Mouse (Mus musculus): ENCODE results near the gene Rfc1.
"Not testable (repeated sequence)": the region's sequence is repeated elsewhere in the genome, so short reads cannot be mapped to it uniquely, and the experiment has no call there.

Gene Rfc1

GRCm38 (mm10) chr5:65299623-65300022, 35.8 kb downstream of the Rfc1 start:
- not testable (repeated sequence) for DNase-seq (ENCODE audit: low spot score in 2 of 2)

DNA sequence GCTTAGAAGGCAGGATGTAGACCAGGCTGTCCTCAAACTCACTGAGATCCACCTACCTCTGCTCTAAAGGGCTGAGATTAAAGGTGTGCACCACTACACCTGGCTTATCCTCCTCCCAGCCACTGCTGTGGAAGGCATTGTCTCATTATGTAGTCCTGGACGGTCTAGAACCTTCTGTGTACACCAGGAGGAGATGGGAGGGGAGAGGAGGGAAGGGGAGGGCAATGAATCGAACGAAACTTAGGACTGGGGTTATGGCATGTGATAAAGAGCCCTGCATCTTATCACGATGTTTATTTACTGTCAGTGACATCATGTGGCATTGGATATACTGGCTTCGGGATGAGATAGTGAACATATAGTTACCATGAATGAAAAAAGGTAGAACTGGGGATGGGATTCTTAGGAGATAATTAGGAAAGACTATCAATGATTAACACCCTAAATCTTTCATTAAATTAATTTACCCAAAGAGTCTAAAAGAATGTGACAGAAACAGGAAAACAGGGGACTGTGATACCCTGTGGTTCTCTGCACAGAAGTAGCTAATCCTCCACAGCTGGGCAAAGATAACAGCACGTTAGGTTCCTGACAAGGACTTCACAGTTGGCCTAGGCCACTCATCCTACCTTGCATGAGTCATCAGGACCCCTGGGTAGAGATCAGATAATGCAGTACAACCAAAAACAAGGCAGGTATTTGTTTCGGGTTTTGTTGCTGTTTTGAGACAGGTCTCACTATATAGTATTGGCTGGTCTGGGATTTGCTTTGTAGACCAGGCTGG, 37.1 kb downstream of the Rfc1 start:
- DNase-seq (ENCODE audit: low spot score in 2 of 2): no peak

DNA sequence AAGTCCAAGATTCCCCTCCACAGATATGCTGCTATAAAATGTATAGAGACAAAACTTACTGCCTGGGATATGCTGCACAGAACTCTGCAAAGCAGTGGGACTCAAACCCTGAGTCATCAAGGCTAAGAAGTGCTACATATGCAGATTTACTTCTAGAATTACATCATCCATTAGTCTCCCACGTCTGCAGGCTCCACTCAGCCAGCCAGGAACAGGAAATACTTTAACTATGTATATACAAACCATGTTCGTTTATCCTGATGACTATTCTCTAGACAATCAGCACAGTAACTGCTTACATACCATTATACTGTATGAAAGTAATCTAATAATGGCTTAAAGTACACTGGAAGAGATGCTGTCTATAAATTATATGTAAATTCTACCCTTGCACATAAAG, 41.2 kb downstream of the Rfc1 start:
- DNase-seq (ENCODE audit: low spot score in 2 of 2): no peak

DNA sequence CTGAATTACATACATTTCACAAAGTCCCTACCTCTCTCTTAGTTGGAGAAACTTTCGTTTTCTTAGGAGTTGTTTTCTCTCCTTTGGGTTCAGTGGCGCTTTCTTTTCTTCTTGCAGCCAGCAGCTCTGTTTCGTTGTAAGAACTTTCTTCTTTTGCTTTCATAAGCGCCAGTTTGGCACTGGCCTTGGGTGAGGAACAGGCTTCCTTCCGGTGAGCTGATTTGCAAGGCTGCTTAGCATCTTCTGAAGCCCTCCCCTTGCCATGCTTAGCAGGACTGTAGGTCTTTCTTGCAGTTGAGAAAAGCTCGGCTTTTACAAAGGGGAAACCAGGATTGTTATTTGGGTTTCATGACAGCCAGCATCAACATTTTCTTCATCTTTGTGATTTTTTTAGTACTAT, 41.8 kb downstream of the Rfc1 start:
- no peak for DNase-seq (ENCODE audit: low spot score in 2 of 2)

GRCm38 (mm10) chr5:65289009-65289408, 46.5 kb downstream of the Rfc1 start:
- not testable (repeated sequence) for DNase-seq (ENCODE audit: low spot score in 2 of 2)

DNA sequence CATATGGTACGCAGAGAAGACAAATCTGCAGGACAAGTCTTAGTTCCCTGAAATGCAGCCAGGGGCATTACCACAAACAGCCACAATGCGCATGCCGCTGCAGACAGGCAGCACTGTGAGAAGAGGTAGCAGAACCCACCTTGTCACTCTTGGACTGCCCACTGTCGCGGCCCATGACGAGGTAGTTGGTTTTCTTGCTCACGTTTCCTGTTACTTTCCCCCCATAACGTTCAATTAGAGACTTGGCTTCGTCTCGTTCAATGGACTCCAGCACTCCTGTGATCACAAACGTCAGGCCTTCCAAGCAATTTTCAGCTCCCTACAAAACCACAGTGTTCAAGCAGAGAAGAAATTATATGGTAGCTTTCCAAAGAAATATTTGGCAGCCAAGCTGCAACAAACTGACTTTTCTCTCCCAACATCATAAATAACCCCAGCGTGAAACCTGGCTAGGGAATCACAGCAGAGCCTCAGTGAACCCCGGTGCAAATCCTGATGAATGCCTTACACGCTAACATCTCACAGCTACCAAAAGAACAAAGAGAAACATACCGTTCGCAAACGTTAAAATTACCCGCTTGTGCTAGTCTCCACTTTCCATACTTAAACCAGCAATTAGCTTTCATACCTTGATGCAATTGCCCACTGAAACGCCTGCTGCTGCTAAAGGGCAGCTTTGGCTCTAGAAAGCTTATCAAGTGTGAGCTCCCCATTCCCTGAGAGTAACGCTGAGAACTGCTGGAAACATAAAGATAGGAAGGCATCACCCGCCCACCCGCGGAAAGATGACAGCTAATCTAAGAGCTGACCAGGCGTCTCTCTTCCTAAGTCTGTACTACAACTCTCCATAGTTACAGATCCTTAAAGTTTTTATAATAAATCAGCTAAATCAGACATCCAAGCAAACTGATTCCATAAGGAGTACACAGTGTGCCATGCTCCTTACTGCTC, 47.4 kb downstream of the Rfc1 start:
- DNase-seq (ENCODE audit: low spot score in 2 of 2): no peak

DNA sequence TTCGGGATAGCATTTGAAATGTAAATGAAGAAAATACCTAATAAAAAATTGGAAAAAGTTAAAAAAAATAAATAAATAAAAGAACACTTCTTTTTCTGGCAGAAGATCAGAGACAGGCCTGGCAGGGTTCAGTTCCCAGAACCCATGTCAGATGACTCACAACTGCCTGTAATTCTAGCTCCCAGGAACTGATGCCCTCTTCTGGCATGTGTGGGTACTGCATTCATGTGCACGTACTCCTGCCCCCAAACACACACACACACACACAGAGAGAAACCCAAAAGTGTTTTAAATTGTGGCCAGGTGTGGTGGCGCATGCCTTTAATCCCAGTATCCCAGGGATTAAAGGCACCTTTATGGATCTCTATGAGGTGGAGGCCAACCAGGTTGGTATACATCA, 51.3 kb downstream of the Rfc1 start:
- no peak for DNase-seq (ENCODE audit: low spot score in 2 of 2)

DNA sequence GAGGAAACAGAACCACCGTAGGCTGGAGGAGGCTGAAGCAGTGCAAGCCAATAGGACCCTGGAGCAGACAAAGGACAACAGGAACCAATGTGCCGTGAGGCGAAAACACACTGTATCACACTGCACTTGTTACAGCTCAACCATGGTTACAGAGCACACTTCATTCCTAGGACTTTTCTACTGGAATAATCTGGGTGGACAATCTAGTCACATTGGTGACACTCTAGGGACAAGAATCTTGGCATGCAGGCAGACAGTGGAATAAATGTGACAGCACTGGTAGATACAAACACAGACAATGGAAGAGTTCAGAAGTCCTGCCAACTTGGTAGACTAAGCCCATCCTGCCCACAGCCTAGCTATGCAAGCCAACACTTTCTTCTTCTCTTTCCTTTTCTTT, 54.3 kb downstream of the Rfc1 start:
- DNase-seq (ENCODE audit: low spot score in 2 of 2): no peak

DNA sequence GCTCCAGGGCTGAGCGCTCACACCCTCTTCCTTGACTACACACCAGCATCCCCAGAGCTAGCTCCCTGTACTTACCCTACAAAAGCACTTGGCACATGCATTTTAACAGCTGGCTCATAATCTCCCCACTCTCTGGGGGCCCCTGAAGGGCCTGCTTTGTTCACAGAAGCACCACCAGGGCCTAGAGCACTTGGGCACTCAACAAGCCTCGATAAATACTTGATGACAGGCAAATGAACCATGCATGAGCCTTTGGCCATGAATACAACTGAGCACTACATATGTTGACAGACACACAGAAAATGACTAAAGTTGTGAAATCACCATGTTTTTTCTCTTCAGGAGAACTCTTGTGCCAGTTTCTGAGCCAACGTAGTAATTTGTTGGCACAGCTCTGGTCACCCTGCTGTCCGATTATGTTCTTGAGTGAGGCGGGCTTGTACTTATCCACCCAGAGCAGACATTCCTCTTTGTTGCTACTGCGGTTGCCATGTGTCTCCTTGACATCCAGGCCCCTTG, 56.3 kb downstream of the Rfc1 start:
- DNase-seq (ENCODE audit: low spot score in 2 of 2): no peak

- DNase-seq (ENCODE audit: low spot score in 2 of 2): no peak
Observed at GRCm38 (mm10) chr5:65273966-65274365, 61.5 kb downstream of the Rfc1 start.

DNA sequence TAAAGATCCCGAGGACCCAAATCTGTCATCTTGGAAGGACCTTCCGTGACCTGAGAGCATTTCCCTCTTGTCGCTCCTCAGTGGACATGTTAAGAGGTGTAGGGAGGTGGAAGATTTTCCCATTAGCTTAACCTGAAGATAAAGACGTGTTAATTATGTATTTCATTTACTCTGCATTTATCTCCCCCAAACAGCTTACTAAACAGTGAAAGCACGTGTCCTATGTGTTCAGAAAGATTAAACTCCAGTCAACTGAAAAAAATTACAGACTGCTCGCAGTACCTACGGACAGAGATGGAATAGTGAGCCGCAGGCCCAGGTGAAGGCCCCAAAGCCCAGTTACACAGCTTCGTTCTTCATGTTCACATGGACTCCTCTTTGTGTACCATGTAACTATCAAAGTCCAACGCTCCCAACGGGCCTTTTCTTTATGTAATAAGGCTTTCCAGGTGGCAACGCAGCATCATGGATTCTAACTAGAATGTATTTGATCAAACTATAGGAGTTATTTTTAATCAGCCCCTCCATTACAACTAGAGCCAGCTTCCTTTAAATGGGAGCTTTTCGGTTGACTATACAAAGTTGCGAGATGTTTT, 77.5 kb downstream of the Rfc1 start:
- DNase-seq (ENCODE audit: low spot score in 2 of 2): no peak

DNA sequence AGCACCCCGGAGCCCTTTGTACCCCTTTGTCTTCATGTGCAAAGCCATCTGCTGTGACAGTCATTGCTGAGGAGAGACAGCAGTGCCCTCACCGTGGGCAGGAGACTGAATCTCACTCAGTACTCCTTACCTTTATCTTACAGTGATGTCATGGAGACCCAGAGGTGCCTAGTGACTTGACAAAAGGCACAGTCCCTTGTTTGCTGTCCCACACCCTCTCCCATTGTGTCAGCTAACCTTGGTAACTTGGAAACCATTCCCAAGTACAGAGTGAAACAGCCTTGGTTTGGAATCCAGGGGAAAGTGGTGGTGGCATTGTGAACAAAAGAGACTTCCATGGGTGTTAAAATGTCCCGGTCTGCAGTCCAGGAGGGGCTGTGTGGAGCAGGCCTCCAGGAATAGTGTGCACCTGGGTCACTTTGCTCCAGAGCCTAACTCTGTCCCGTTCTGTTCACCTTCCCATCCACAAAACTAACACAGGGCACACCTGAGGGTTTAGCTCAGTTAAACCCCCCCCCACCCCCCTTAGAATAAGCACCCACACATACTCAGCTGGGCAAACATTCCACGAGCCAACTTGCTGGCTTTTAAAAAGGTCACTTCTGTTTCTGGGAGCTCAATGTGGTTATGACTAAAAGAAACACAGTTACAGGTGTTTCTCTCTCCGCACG, 85.2 kb downstream of the Rfc1 start:
- no peak for DNase-seq (ENCODE audit: low spot score in 2 of 2)

DNA sequence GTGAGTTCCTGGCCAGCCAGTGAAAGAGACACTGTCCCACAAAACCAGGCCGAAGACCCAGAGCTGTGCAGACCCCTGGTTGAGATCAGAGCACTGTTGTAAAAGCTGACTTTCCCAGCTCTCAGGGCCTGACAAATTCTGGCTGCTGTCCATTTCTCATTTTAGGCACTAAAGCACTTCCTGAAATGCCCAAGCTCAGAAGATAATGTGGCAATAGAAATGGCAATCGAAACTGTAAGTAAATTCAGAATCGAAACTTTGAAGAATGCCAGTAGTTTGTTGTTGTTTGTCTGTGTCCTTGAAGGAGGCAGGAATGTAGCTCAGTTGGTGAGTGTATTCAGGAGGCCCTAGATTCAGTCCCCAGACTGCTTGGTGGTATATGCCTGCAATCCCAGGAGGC, 88.2 kb downstream of the Rfc1 start:
- DNase-seq (ENCODE audit: low spot score in 2 of 2): no peak

DNA sequence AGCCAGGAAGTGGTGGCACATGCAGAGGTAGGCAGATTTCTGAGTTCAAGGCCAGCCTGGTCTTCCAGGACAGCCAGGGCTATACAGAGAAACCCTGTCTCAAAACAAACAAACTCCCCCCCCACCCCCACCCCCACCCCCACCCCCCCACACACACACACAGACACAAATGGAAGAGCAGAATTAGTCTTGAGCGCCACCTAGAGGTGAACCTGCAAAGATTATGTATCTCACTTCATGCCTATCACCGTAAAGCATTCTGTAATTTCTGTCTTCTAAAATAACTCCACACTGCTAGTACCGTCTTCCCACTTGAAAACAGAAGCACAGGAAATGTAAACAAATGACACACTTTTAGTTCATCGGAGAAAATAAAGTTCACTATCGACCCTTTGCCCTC, 92.7 kb downstream of the Rfc1 start:
- DNase-seq (ENCODE audit: low spot score in 2 of 2): no peak

DNA sequence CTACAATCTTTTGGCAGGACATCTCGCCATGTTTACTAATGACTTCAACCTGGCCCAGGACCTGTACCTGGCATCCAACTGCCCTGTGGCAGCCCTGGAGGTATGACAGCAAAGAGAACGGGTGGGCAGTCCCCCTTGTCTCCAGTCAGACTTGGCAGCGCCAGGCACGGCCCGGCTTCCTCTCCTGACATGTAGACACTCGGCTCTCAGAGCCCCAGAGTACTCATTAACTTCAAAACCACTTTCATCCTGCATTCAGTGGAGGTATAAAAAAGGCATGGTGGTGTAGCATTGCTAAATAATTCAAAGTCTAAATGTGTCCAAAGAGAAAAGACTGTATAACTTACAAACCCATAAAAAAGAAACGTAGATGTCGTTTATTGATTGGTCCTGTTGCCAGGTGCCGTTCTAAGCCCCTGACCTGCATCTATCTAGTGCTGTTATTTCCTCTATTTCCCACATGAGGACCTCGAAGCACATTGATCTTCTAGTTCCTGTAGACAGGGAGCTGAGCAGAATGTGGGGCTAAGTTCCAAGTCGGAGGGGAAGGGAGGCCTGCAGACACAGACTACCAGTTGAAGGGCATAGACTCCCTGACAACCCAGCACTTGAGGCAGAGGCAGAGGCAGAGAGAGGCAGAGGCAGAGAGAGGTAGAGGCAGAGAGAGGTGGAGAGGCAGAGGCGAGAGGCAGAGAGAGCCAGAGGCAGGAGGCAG, 104.0 kb downstream of the Rfc1 start:
- DNase-seq (ENCODE audit: low spot score in 2 of 2): no peak

DNA sequence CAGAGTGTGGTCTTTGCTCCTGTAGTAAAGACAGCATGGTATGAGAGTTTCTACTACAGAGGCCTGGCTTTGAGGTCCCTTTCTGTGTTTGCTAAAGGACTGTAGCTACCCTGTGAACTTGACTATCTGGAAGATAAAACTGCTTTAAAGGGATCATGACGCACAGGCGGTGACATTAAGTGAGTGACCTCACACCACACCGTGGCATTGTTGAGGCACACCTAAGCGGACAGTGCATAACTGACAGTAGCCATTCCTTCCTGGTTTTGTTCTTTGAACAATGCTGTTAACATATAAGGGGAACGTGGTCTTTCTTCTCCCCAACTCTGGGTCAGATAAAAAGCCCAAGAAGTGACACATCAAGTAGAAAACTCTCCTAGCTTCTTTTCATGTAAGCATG, 111.4 kb downstream of the Rfc1 start:
- DNase-seq (ENCODE audit: low spot score in 2 of 2): no peak

GRCm38 (mm10) chr5:65221037-65221436, 114.4 kb downstream of the Rfc1 start:
- DNase-seq (ENCODE audit: low spot score in 2 of 2): no peak

DNA sequence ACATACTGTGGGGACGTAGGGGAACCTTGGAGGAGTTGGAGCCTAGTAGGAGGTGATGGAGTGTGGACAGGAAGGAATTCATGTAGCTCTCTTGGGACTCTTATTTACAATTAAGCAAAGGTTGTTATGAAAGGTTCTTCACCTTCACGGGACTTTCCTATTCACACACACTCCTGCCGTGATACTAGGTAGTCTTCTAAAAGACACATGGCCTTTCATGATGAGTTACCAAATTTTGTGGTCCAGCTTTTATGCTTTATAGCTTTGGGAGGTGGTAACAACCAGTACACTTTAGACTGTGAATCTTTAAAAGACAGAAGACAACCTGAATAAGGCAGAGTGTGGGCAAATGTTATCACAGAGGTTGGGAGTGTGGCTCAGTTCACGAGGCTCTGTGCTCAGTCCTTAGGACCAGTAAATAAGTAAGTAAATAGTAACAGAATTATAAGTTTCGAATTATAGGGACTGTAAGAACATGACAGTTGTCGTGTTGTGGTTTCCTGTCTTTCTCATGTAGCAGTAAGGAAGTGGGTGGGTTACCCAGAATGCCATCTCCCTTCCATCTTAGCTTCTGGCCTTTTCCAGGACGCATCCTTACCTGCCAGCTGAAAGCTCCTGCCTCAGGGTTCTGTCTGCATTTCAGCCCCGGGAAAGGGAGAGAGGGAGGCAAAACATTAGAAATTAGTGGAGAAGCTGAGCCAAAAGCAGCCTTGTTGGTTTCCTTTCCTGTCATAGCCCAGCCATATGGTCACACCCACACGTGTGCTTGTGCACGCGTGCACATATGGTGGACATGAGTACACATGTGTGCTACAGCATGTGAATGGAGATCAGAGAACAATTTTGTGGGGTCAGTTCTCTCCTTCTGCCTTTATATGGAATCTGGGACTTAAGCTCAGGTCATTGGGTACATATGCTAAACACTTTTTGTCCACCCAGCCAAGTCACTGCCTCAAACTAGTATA, 117.9 kb downstream of the Rfc1 start:
- no peak for DNase-seq (ENCODE audit: low spot score in 2 of 2)

GRCm38 (mm10) chr5:65213321-65213720, 122.1 kb downstream of the Rfc1 start:
- no peak for DNase-seq (ENCODE audit: low spot score in 2 of 2)
